Mouse (Mus musculus) heart, embryonic 12.5 days (tissue): ENCODE measurements around the gene Elmod1. TPM values are rescaled to one million over a fixed set of nuclear protein-coding genes. Genes with fewer than 3 reads are reported as not detected.

ENCODE experiments used
- polyA plus RNA-seq: library from polyadenylated mRNA; unstranded; fragments of >200 nt; fragmentation: Nextera tagmentation; extraction: Ambion mirVana; gene quantifications from 2 replicates; pipeline ENCODE4 v1.2.1, GENCODE M21; 2016

Gene Elmod1
- polyA plus RNA-seq, 1 experiment from 2014 or later: not detected

Other genes with a start within 250 kb of the Elmod1 start
- gene Slc35f2, start 203.8 kb downstream of the Elmod1 start, polyA plus RNA-seq: 0.63 and 0.74 TPM in 2 replicates
- 9.4 and 13.7 TPM in 2 replicates for gene Sln, start 125.1 kb downstream of the Elmod1 start, polyA plus RNA-seq
- 0.13 TPM in 1 of 2 replicates, not detected in the other for gene Tnfaip8l3, start 93.1 kb upstream of the Elmod1 start, polyA plus RNA-seq